Mouse (Mus musculus) heart, adult 2 months (tissue): ENCODE measurements at regions not wholly inside any gene's neighbourhood (a gene's known extent, or its start where the extent isn't known, plus 50 kb on each side); places are given as distances from the start of the nearest gene placed in this dataset.

Experiments used
- CTCF ChIP-seq: fragments of 200-600 bp; IDR thresholded peaks from 2 replicates; pipeline ENCODE4 v1.8.1; 2022; ENCODE audit warnings: antibody characterized with exemption, mild to moderate bottlenecking, moderate library complexity
- POLR2A ChIP-seq: fragments of 200-500 bp; IDR thresholded peaks from 2 replicates; pipeline ENCODE4 v1.6.1; 2011; ENCODE audit warnings: mild to moderate bottlenecking, low read depth, low read length, control low read depth; ENCODE audit not compliant: insufficient read depth

- no peak for TF ChIP-seq POLR2A
- TF ChIP-seq CTCF: no peak
Observed at GRCm38 (mm10) chr14:60541596-60541995, 92.2 kb upstream of the Spata13 start.
